Mouse (Mus musculus) neural tube, embryonic 15.5 days (tissue): ENCODE data around the gene Lta. TPM values are rescaled to one million over a fixed set of nuclear protein-coding genes. Genes with fewer than 3 reads are reported as not detected.

Source experiments
- ATAC-seq: fragments of 200-750 bp; cut with Nextera tagmentation; 2 replicates; pipeline ENCODE4 v1.8.0; 2017; ENCODE audit warnings: mild to moderate bottlenecking, moderate TSS enrichment, moderate library complexity; ENCODE audit not compliant: low FRiP score
- H3K27ac ChIP-seq: fragments of 300-500 bp; sonication (generic); replicated peaks from 2 replicates; pipeline ENCODE4 v1.5.1; 2015; ENCODE audit warnings: mild to moderate bottlenecking, inconsistent platforms
- H3K27me3 ChIP-seq: fragments of 300-500 bp; sonication (generic); replicated peaks from 2 replicates; pipeline ENCODE4 v1.6.1; 2015; ENCODE audit warnings: inconsistent platforms
- H3K36me3 ChIP-seq: fragments of 300-500 bp; sonication (generic); 2 replicates; pipeline ENCODE4 v1.6.1; 2015; ENCODE audit warnings: inconsistent platforms
- H3K4me1 ChIP-seq: fragments of 300-500 bp; sonication (generic); 2 replicates; pipeline ENCODE4 v1.6.1; 2015; ENCODE audit warnings: inconsistent platforms
- H3K4me2 ChIP-seq: fragments of 300-500 bp; sonication (generic); 2 replicates; pipeline ENCODE4 v1.6.1; 2015; ENCODE audit warnings: inconsistent platforms, mild to moderate bottlenecking, moderate library complexity
- H3K4me3 ChIP-seq: fragments of 300-500 bp; sonication (generic); replicated peaks from 2 replicates; pipeline ENCODE4 v1.5.1; 2015; ENCODE audit warnings: mild to moderate bottlenecking, inconsistent platforms
- H3K9ac ChIP-seq: fragments of 300-500 bp; sonication (generic); replicated peaks from 2 replicates; pipeline ENCODE4 v1.6.1; 2015; ENCODE audit warnings: mild to moderate bottlenecking, inconsistent platforms
- H3K9me3 ChIP-seq: fragments of 300-500 bp; sonication (generic); replicated peaks from 2 replicates; pipeline ENCODE4 v1.6.1; 2016; ENCODE audit warnings: inconsistent platforms
- WGBS: fragments of 180-500 bp; shearing (Covaris S2); methylation state at CpG from one replicate; pipeline ENCODE4 v1.1.7; 2015; ENCODE audit warnings: mixed read lengths; 5-methylcytosine and 5-hydroxymethylcytosine counted together
- polyA plus RNA-seq: library from polyadenylated mRNA; unstranded; fragments of >200 nt; fragmentation: Nextera tagmentation; extraction: Ambion mirVana; gene quantifications from 2 replicates; pipeline ENCODE4 v1.2.1, GENCODE M21; 2015

The Lta gene
- polyA plus RNA-seq, 1 experiment from 2014 or later, result 0.75 TPM

- Histone ChIP-seq H3K27ac (no peak overlapping the region), H3K9me3 (no peaks in the 10 kb centered on the region), H3K36me3 (no peaks in the 10 kb centered on the region), H3K4me2 (no peak overlapping the region), H3K27me3 (peaks cover 1% of the 10 kb centered on the region), H3K4me1 (peaks cover 12% of the 10 kb centered on the region), H3K4me3 (no peak overlapping the region), H3K9ac (no peak overlapping the region)
- ATAC-seq, result no peak
- 83% methylated on average over 1 of the region's 1 CpGs for WGBS
These were observed 16.0 kb downstream of the Lta start for GRCm38 (mm10) chr17:35189186-35189585.

- no peak within 1 kb of the TSS for H3K4me3 ChIP-seq
- 77% methylated on average over 7 of the region's 7 CpGs for WGBS
- no peak for ATAC-seq
These were observed 17.1 kb downstream of the Lta start, which contains the start of gene Lst1 for GRCm38 (mm10) chr17:35187959-35188610. Gene Lst1 (minus strand): TSS chr17:35188439.

GRCm38 (mm10) chr17:35187345-35187744 is 17.8 kb downstream of the Lta start:
- Histone ChIP-seq H3K4me2 (no peak overlapping the region), H3K9ac (no peak overlapping the region), H3K4me1 (peaks cover 11% of the 10 kb centered on the region), H3K9me3 (no peaks in the 10 kb centered on the region), H3K4me3 (no peak overlapping the region), H3K27ac (no peak overlapping the region), H3K27me3 (no peaks in the 10 kb centered on the region), H3K36me3 (no peaks in the 10 kb centered on the region)
- 79% methylated on average over 4 of the region's 4 CpGs for WGBS
- ATAC-seq, result no peak

More at GRCm38 (mm10) chr17:35187959-35188610, 17.1 kb downstream of the Lta start, which contains the start of gene Lst1:
- H3K27ac ChIP-seq, result no peak within 1 kb of the TSS
- H3K9ac ChIP-seq, result no peak within 1 kb of the TSS
- no peaks in the 10 kb centered on the region for H3K36me3 ChIP-seq
- H3K4me2 ChIP-seq, result no peak within 1 kb of the TSS
- no peaks in the 10 kb centered on the region for H3K9me3 ChIP-seq
- no peaks in the 10 kb centered on the region for H3K27me3 ChIP-seq
- H3K4me1 ChIP-seq, result peaks cover 11% of the 10 kb centered on the region

- H3K27ac ChIP-seq, result peak overlapping the region; percentile 69
- H3K36me3 ChIP-seq, result no peaks in the 10 kb centered on the region
- H3K9ac ChIP-seq, result 0 out of 2 replicates have a peak overlapping the region, but pooled peaks have one; percentile 18
- no peaks in the 10 kb centered on the region for H3K9me3 ChIP-seq
- H3K4me2 ChIP-seq, result peak overlapping the region; percentile 59
- ATAC-seq, result peak; percentile 41; the same call in 1 of the 2 replicates
- H3K4me1 ChIP-seq, result peaks cover 11% of the 10 kb centered on the region
- no peaks in the 10 kb centered on the region for H3K27me3 ChIP-seq
- WGBS, result 1% methylated on average over 4 of the region's 4 CpGs
- peak overlapping the region; percentile 34 for H3K4me3 ChIP-seq
These were observed 18.5 kb downstream of the Lta start for GRCm38 (mm10) chr17:35186681-35187080.

GRCm38 (mm10) chr17:35185639-35186611 is 19.2 kb downstream of the Lta start:
- H3K4me2 ChIP-seq, result peak overlapping the region; percentile 59
- H3K36me3 ChIP-seq, result no peaks in the 10 kb centered on the region
- ATAC-seq, result peak; percentile 45; the same call in 1 of the 2 replicates
- H3K9ac ChIP-seq, result peak overlapping the region; percentile 30; the same call in 1 of the 2 replicates
- H3K9me3 ChIP-seq, result no peaks in the 10 kb centered on the region
- H3K4me1 ChIP-seq, result peaks cover 11% of the 10 kb centered on the region
- H3K4me3 ChIP-seq, result peak overlapping the region; percentile 34
- peak overlapping the region; percentile 56; the same call in 1 of the 2 replicates for H3K27ac ChIP-seq
- 5% methylated on average over 18 of the region's 18 CpGs for WGBS
- H3K27me3 ChIP-seq, result no peaks in the 10 kb centered on the region

GRCm38 (mm10) chr17:35180093-35180492 is 25.1 kb downstream of the Lta start:
- no peaks in the 10 kb centered on the region for H3K36me3 ChIP-seq
- H3K9ac ChIP-seq, result no peak overlapping the region
- H3K9me3 ChIP-seq, result no peaks in the 10 kb centered on the region
- ATAC-seq, result no peak
- 84% methylated on average over 5 of the region's 5 CpGs for WGBS
- H3K27ac ChIP-seq, result no peak overlapping the region
- H3K4me3 ChIP-seq, result no peak overlapping the region
- H3K27me3 ChIP-seq, result no peaks in the 10 kb centered on the region
- H3K4me2 ChIP-seq, result no peak overlapping the region
- H3K4me1 ChIP-seq, result no peaks in the 10 kb centered on the region

- WGBS, result 15% methylated on average over 5 of the region's 5 CpGs
- Histone ChIP-seq H3K9ac (no peak overlapping the region), H3K4me1 (no peaks in the 10 kb centered on the region), H3K4me3 (no peak overlapping the region), H3K36me3 (no peaks in the 10 kb centered on the region), H3K9me3 (no peaks in the 10 kb centered on the region), H3K27me3 (no peaks in the 10 kb centered on the region), H3K4me2 (no peak overlapping the region), H3K27ac (no peak overlapping the region)
- ATAC-seq, result no peak
These were observed 26.6 kb downstream of the Lta start for GRCm38 (mm10) chr17:35178528-35178927.

GRCm38 (mm10) chr17:35175968-35176367 is 29.2 kb downstream of the Lta start, which contains the start of gene Aif1:
Gene Aif1 (minus strand): TSS chr17:35176068.
- 51% methylated on average over 2 of the region's 2 CpGs for WGBS
- ATAC-seq, result no peak
- Histone ChIP-seq H3K27me3 (no peaks in the 10 kb centered on the region), H3K4me1 (no peaks in the 10 kb centered on the region), H3K4me2 (no peak within 1 kb of the TSS), H3K9me3 (no peaks in the 10 kb centered on the region), H3K27ac (no peak within 1 kb of the TSS), H3K4me3 (no peak within 1 kb of the TSS), H3K36me3 (no peaks in the 10 kb centered on the region), H3K9ac (no peak within 1 kb of the TSS)

GRCm38 (mm10) chr17:35175382-35175781 is 29.8 kb downstream of the Lta start:
- no peak overlapping the region for H3K9ac ChIP-seq
- WGBS, result 85% methylated on average over 6 of the region's 6 CpGs
- no peaks in the 10 kb centered on the region for H3K36me3 ChIP-seq
- no peaks in the 10 kb centered on the region for H3K9me3 ChIP-seq
- no peaks in the 10 kb centered on the region for H3K4me1 ChIP-seq
- no peak overlapping the region for H3K4me3 ChIP-seq
- no peak overlapping the region for H3K27ac ChIP-seq
- no peak overlapping the region for H3K4me2 ChIP-seq
- no peak for ATAC-seq
- H3K27me3 ChIP-seq, result no peaks in the 10 kb centered on the region

GRCm38 (mm10) chr17:35174201-35174977 is 30.8 kb downstream of the Lta start:
- Histone ChIP-seq H3K4me3 (no peak overlapping the region), H3K9ac (no peak overlapping the region), H3K9me3 (no peaks in the 10 kb centered on the region), H3K4me1 (no peaks in the 10 kb centered on the region), H3K27me3 (no peaks in the 10 kb centered on the region), H3K4me2 (no peak overlapping the region), H3K36me3 (no peaks in the 10 kb centered on the region), H3K27ac (no peak overlapping the region)
- 78% methylated on average over 8 of the region's 8 CpGs for WGBS
- ATAC-seq, result no peak

- Histone ChIP-seq H3K4me3 (no peak overlapping the region), H3K36me3 (no peaks in the 10 kb centered on the region), H3K27me3 (no peaks in the 10 kb centered on the region), H3K4me1 (no peaks in the 10 kb centered on the region), H3K27ac (no peak overlapping the region), H3K9me3 (no peaks in the 10 kb centered on the region), H3K9ac (no peak overlapping the region), H3K4me2 (no peak overlapping the region)
- WGBS, result 79% methylated on average over 3 of the region's 3 CpGs
- no peak for ATAC-seq
These were observed 31.8 kb downstream of the Lta start for GRCm38 (mm10) chr17:35173329-35173728.
